Mouse (Mus musculus) C2C12 (cell line): ENCODE data around the gene Zbtb9.

Experiments used
- CTCF ChIP-seq: IDR thresholded peaks from one replicate; pipeline ENCODE4 v1.5.1; 2011; ENCODE audit not compliant: control insufficient read depth, insufficient read depth, insufficient read length
- MAX ChIP-seq: IDR thresholded peaks from one replicate; pipeline ENCODE4 v1.6.1; 2011; ENCODE audit warnings: mild to moderate bottlenecking, control low read depth

GRCm38 (mm10) chr17:26933885-26934827 is 38.8 kb upstream of the Zbtb9 start:
- TF ChIP-seq CTCF (no peak), MAX (no peak)
